Mouse (Mus musculus): ENCODE results near the gene Rnf225. TPM values are rescaled to one million over a fixed set of nuclear protein-coding genes. Genes with fewer than 3 reads are reported as not detected.
A peak's percentile ranks its signal among the peaks of the same experiment; 100 is the strongest.
"Not testable (repeated sequence)": the region's sequence is repeated elsewhere in the genome, so short reads cannot be mapped to it uniquely, and the experiment has no call there.

The Rnf225 gene
- not detected for polyA plus RNA-seq (2017; shearing (Covaris generic))

DNA sequence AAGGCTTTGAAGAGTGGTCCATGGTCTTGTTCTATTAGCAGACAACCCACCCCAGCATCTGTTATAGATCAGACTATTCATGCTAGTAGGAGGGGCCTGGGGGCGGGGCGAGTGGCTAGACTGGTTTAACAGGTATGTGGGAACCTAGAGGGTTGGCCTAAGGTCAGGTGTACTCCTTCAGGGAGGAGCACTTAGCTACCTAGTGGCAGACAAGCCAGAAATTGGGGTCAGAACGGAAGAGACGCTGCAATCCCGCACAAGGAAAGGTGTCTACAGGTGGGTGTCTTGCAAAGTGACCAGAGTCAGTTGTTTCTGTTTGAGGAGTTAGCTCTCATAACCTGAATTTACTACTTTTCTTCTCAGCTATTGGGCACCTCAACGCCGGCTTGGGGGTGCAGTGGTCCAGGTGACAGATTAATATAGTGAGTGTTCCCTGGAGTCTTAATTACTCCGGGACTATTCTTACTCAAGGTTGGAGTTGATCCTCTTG, at the start of gene Rnf225:
Gene Rnf225 (plus strand): TSS at position 226 of the 490 bp plus-strand sequence.
- ATAC-seq, result no peak

DNA sequence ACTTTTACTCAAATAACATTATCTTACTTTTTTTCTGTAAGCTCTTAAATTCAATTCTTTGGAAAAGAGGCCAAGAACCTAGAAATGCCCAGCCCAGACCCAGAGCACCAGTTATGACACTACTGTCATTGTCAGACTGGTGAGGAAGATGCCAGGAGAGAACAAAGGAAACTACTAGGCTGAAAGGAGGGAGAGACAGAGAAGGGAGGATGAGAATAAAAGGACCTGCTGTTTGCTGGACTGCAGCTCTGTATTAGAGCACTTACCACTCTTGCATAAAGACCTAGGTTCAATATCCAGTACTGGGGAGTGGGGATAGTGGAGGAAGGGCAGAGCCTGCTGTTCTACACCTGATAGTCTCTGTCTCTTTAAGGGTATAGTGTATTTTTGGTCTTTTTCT, 47.2 kb upstream of the Rnf225 start:
- ATAC-seq, result no peak

DNA sequence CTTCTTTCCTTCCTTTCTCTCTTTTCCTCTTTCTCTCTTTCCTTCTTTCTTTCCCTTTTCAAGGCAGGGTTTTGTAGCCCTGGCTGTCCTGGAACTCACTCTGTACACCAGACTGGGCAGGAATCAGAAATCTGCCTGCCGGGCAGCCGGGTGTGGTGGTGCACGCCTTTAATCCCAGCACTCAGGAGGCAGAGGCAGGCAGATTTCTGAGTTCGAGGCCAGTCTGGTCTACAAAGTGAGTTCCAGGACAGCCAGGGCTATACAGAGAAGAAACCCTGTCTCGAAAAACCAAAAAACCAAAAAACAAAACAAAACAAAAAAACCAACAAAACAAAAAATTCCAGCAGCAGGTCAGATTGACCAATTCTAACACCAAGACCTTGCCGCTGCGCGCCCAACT, 46.7 kb upstream of the Rnf225 start:
- peak; percentile 2 for ATAC-seq

DNA sequence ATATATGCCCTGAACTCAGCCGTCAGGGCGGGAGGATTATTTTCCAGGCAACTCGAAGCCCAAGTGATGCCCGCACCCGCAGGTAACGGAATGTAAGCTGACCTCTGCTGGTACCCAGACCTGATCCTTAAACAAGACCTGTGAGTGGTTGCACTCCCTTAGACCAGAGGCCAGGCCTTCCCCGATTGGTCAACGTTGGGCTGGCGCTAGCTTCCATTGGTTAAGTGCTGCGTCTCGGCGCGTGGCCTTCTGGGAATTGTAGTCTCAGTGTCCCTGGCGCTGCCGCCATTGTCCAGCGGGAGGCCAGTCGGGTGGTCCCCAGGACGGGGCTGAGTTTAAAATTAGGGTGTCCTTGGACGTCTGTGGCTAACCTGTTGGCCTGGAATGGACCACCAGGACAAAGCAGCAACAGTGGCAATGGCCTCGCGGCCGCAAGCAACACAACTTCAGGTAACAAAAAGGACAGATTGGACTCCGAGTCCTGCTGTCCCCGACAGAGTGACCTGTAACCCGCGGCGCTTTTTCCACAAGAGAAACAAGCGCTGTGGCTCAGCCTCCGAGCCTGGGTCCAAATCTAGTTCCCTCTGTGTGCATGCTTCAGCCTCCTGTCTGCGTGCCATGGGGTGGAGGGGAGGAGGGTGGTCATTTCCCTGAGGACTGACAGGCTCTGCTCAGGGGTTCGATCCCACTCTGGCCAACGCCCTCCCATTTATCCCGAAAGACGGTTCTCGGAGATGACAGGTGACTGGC, 46.1 kb upstream of the Rnf225 start, which contains the start of gene Zfp128:
Gene Zfp128 (plus strand): TSS at position 267 of the 750 bp plus-strand sequence.
- peak; percentile 99 for ATAC-seq

DNA sequence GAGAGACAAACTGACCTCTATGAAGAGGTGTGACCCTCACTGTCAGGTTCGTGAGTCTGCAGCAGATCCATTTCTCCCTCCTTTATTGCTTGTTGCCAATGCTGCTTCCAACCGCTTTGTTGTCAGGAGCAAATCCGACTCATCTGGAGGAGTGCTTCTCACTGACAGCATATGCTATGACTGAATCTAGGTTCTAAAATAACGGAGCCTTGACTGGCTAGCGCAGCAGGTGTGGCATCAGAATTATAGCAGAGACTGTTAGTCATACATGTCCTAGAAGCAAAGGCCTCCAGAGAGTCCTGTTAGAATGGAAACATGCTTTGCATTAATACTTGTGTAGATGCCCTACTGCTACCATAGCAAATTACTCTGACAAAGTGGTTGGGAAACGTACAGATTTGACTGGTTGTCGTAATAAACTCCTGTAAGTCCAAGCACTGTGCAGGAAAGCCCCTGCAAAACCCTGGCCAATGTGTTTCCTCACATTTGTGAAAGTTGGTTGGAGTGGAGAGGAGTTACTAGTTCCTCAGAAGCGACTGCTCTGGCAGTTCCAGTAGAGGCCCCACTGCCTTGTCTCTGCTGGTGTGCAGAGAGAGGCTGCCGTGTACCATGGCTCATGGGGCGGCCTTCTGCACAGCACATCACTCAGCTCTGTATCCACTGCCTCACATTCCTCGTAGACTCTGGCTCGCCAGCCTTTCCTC, 40.5 kb upstream of the Rnf225 start:
- ATAC-seq, result no peak

DNA sequence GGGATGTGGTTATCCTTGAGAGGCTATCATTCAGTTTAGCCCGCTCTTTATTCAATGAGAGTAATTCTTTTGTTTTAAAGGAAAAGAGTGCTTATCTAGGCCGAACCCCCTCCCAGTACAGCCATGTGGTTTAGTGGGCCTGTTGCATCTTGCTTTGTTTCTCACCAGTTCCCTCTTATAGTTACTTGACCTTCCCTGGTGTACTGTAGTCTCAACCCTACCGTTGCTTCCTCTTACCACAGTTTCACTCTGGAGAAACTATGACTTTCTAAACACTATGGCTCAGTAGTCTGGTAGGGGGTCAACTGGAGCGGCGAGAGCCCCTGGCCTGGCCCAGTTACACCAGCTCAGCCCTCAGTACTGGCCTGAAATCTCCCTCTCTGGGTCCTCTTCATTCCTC, 39.6 kb upstream of the Rnf225 start:
- ATAC-seq, result no peak

DNA sequence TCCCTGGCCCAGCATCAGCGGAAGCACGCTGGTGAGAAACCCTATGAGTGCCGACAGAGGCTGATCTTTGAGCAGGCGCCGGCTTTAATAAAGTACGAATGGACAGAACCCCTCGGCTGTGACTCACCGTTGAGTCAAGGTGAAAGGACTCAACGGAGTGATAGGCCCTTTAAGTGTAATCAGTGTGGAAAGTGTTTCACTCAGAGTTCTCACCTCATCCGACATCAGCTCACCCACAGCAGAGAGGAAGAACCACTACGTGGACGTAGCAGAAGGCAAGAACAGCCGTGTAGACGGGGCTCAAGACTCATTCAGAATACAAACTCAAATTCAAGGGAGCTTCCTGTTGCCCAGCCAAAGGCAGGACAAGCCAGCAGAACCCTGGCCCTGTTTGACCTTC, 36.3 kb upstream of the Rnf225 start:
- ATAC-seq, result peak; percentile 30

DNA sequence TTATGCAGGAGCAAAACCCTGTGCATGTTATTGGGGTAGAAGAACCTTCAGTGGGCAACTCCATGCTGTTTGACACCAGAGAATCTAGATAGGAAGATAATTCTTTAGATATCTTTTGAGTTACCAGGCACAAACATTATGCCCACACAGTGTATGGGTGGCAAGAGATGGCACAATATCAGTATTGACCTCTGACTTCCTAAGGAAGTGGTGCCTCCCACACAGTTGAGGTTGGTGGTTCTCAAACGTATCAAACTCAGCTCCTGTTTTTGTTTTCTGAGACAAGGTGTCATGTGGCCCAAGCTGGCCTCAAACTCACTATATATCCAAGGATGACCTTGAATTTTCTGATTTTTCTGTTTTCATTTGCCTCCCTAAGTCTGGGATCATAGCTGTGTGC, 35.9 kb upstream of the Rnf225 start:
- ATAC-seq, result peak; percentile 40

DNA sequence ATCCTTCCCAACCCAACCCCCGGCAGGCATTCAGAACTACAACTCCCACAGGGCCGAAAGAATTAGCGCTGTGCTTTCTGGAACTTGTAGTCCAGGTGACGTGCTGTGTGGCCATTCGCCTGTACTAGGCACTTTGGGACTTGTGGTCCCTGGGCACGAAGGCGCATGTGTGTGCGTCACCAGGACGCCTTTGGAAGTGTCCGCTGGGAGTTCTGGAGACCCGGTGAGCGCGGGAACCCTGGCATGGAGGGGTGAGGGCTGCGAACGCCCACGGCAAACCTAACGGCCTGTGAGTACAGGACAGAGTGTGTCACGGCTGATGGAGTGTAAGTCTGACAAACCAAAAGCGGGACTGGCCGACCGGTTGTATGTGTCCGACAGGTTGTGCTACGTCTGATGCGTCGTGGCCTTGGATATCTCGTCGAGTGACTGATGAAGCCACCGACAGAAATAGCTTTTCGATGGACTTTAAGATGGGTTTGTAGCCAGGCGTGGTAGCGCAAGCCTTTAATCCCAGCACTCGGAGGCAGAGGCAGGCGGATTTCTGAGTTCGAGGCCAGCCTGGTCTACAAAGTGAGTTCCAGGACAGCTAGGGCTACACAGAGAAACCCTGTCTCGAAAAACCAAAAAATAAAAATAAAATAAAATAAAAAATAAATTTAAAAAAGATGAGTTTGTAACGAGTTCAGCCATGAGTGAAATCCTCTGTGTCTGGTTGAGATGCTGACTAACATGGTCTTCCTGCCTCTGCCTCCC, 29.4 kb upstream of the Rnf225 start, which contains the start of gene Zscan22:
Gene Zscan22 (plus strand): TSS at position 161 of the 756 bp plus-strand sequence.
- ATAC-seq, result peak; percentile 99

DNA sequence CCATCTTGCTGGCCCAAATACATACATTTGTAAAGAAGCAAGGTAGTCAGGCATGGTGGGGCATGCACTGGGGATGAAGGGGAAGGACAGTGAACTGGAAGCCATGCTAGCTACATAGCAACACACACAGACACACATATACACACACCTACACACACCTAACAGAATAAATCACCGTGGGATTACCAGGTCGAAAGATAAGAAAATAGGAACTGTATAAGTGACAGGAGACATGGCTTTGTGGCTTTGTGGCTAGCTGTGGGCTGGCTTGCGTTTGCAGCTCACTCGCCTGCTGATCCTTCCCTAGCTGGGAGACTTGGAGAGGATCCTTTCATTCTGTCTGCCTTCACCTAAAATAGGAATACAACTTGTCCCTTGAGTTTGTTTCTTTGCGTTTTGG, 25.7 kb upstream of the Rnf225 start:
- ATAC-seq, result no peak

DNA sequence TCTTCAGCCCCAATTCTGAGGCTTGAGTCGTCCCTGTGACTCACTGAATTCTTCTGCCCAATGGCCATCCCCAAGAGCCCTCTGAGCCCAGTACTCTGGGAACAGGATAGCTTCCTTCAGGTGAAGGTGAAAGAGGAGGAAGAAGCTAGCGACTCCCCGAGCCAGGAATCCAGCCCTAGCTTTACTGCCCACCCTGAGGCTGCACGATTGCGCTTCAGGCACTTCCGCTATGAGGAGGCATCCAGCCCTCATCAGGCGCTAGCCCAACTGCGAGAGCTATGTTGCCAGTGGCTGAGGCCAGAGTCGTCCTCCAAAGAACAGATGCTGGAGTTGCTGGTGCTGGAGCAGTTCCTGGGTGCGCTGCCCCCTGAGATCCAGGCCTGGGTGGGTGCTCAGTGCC, 23.6 kb upstream of the Rnf225 start:
- peak; percentile 75 for ATAC-seq

DNA sequence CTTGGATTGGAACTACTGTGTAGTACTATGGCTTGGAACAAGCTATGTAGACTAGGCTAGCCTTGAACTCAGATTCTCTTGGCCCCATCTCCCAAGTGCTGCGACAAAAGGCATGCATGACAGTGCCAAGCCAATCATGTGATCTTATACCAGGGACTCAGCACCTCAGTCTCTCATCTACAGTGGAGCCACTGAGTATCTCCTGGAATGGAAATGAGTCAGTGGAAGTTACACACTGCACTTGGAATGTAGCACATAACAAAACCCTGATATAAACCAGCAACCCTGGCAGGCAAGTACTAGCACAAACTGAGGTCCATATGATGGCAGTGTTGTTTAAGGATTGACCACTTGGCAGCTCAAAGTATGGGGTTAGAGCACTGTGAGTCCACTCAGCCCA, 22.1 kb upstream of the Rnf225 start:
- ATAC-seq, result no peak

DNA sequence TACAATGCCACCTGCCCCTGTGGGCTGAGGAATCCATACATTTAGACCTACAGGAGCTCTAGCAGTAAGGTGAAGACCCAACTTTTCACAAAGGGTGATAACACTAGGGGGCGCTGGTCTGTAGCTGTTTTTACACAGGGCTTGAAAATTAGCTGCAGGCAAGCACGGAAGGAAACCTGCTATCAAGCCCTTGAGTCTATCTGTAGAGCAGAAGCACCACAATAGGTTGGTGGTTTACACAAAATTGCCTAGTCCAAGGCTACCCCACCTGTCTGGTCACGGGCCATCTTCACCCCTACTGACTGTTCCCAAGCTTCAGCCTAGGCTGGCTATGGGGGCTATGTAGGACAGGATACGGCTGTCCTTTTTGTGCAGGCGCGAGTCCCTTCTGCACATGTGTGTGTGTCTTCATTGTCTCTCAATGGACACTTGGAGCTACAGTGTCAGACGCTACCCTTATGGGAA, 17.7 kb upstream of the Rnf225 start:
- ATAC-seq, result peak; percentile 76

DNA sequence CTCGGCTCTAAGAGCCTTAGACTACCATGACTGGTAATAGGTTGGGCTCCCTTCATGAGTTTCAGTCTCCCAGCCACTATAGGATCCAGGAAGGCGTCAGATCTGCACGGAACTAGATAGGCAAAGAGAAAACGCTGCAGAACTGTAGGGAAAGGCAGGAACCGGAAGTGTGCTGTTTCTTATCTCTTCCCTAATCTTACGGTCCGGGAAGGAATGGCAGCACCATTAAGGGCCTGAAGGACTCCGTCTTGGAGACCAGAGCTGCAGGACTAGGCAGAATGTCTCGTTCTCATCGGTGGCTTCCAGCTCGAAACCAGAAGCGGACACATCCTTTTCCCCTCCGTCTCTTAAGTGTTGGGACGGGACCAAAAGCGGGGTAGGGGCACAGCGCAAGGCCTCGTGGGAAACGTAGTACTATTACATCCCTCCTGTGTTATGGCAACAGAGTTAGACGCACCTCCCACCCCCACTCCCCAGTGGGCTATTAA, 17.0 kb upstream of the Rnf225 start:
- peak; percentile 57 for ATAC-seq

DNA sequence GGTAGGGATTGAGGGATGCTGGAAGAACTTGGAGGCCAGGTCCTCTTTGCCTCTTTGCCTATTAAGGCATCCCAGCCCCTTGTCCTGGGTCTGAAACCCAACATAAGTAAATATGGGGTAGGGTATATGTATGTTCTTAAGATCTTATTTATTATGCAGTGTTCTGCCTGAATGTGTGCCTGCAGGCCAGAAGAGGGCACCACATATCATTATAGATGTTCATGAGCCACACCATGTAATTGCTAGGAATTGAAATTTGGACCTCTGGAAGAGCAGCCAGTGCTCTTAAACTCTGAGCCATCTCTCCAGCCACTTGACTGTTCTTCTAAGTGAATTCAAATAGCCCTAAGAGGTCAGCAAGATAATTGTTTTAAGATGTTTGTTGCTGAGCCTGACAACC, 13.7 kb upstream of the Rnf225 start:
- no peak for ATAC-seq

DNA sequence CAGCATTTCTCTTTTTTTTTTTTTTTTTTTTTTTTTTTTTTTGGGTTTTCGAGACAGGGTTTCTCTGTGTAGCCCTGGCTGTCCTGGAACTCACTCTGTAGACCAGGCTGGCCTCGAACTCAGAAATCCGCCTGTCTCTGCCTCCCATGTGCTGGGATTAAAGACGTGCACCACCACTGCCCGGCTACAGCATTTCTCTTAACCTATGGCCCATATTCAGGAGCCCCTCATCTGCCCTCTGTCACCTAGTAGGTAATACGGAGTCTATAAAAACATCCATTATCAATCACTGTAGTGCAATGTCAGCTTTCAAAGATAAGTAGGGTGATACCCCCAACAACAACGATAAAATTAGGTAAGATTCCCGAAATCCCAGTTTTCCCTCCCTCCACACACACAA, 6.7 kb upstream of the Rnf225 start:
- ATAC-seq, result not testable (repeated sequence)

DNA sequence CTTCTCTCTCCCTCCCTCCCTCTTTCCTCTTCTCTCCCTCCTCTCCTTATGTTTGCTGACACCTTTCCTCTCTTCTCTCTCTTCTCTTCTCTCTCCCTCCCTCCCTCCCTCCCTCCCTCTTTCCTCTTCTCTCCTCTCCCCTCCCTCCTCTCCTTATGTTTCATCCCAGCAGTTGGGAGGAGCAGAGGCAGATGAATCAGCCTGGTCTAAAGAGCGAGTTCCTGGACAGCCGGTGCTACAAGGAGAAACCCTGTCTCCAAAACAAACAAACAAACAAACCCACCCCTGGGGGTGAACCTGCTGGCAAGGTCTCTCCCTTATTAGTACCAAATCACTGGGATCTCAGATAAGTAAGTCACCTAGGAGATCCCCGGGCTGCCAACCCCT, 5.9 kb upstream of the Rnf225 start:
- ATAC-seq, result no peak

DNA sequence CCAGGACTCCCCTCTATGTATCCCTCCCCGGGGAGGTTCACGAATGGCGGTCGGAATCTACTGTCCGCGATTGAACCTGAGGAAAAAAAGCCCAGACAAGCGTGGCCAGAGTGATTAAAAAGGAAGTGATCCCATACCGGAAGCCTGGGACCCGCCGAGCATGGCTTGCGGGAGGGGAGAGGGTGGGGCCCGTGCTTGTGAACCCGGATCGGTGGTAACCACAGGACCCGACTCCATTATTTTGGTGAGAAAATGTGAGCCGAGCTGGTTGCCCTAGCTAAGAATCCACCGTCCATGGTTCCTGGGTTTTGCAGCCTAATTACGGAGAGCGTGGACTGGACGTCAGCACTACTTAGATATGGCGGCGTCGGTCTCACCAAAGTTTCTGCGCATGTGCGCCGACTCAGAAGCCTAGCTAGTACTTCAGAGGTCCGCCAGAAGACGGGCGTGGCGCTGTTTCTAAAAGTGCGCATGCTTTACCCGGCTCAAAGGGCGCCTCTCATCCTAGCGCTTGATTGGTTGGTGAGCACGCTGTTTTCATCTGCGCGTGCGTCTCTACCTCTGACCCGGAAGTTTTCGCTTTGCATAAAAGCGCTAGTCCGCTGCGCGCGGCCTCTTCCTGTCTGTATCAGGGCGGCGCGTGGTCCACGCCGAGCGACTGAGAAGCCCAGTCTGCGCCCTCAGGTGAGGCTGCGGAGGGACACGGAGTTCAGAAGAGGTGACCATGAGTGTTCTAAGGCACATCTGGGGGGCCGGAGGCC, 5.3 kb upstream of the Rnf225 start, which contains the start of gene Rps5:
Gene Rps5 (plus strand): TSS at position 586 of the 761 bp plus-strand sequence.
- ATAC-seq, result peak; percentile 93

DNA sequence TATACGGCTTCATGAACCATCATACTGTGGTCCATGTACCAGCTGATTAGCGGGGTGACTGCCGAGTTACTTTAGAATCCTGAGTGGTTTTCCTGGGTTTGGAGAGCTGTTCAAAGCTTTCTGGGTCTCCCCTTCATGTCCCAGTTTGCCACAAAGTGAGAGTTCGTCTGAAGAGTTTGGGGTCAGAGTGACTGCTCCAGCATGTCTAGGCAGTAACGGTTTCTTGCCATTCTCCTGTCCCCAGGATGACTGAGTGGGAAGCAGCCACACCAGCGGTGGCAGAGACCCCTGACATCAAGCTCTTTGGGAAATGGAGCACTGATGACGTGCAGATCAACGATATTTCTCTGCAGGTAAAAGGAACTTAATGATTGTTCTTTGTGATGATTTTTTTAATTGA, 4.5 kb upstream of the Rnf225 start:
- no peak for ATAC-seq

DNA sequence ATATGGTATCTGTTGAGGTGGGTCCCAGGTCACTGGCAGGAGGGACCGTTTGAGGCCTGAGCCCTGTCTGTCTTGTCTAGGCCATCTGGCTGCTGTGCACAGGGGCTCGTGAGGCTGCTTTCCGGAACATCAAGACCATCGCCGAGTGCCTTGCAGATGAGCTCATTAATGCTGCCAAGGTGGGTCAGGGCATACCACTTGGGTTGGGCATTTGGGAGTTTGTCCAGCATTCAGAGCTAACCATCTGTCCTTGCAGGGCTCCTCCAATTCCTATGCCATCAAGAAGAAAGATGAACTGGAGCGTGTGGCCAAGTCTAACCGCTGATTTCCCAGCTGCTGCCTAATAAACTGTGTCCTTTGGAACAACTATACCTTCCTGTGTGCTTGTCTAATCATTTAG, 900 bp upstream of the Rnf225 start:
- ATAC-seq, result no peak

DNA sequence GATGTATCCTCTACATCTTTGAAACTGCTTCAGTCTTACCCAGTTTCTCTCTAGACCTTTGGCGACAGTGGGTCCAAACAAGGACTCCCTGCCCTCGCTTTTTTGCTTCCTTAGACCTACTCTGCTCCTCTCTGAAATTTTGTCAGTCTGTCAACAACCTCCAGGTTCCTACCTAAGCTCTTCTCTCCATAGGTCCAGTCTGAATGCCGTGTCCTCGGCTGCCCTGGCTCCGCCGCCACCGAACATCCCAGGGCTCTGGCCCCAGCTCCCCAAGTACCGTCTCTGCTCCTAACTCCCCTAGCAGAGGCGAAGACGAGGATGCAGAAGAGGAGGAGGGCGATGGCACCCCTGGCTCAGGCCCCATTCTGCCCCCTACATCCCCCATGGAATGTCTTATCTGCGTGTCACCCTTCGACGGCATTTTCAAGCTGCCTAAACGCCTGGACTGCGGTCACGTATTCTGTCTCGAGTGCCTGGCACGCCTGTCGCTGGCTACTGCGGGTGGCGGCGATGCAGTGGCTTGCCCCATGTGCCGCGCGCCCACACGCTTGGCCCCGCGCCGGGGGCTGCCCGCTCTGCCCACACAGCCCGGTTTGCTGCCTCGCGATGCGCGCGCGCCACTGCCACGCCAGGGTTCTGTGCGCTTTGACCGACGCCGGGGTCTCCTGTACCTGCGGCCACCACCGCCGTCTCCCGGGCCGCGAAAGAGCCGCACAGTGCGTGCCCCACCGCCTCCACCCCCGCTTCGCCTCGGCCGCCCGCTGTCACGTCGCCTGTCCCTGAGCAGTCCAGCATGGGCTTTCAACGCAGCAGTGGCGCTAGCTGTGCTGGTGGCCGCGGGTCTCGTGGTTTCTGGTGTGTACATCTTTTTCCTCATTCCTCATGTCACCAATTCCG, 725 bp downstream of the Rnf225 start:
- no peak for ATAC-seq

Data from activated CD4-positive, CD25-positive, alpha-beta regulatory T cell, adult 4 months (primary cell).